Mouse (Mus musculus): ENCODE results near the gene Abraxas2.

- no peak for TF ChIP-seq GATA1 (IDR thresholded peaks at IDR 0.05; ENCODE audit: borderline replicate concordance, low read length)
- TF ChIP-seq FLI1 (IDR thresholded peaks at IDR 0.05; ENCODE audit: low read length) = no peak
Observed at GRCm38 (mm10) chr7:132896206-132896815, 37.3 kb downstream of the Abraxas2 start.
